Mouse (Mus musculus) liver (tissue): Measurements from ENCODE around the gene Inava.
A peak's percentile ranks its signal among the peaks of the same experiment; 100 is the strongest.

ENCODE experiments used
- DNase-seq: peaks from one replicate; pipeline ENCODE4 v3.0.0-alpha.2; 2020; ENCODE audit warnings: mixed read lengths

The Inava gene

DNA sequence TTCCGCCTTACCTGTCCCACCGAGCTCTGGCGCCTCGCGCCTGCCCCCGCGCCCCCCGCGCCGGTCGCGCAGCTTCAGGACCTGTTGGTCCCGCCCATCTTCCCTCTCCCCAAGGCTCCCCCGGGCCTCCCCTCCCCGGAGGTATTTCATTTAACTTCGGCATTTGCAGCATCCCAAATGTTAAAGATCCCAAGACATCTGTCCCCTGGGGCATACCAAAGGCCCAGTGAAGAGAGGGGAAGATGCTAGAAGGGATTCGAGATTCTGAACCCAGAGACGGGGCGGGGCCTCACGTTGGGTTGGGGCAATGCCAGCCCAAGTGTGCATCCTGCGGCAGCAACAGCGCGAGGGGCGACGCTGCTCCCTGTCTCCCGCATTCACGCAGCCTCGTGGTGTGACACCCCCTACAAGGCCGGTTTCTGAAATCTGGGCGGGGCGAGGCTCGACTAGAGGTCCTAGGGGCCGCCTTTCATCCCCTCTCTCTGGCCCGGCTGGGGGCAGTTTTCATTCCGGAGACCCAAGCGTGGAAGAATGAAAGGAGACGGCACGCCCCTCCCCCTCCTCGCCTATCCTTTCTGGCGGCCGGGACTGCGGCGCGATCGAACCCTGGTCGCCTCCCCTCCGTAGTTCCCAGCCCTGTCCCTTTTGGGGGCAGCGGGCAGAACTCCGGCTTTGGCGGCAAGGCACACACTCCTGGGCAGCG is at the start of gene Inava:
TSS of gene Inava (minus strand) at position 373 of the 703 bp plus-strand sequence.
- peak; percentile 48 for DNase-seq

DNA sequence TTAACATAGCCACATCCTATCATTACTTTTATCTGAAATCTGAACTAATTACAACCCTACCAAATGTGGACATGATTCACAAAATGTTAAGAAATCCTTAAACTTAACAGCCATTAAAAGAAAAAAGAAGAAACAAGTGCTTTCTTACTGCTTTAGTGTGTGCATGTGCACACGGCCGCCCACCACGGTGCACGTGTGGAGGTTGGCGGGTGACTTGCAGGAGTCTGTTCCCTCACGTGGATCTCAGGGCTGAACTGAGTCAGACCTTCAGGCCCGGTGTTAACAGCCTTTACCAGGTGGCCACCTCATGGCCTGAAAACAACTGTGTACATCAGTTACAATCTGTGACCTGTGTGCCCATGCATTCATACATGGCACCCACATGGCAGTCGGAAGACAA is 43.3 kb upstream of the Inava start:
- no peak for DNase-seq

DNA sequence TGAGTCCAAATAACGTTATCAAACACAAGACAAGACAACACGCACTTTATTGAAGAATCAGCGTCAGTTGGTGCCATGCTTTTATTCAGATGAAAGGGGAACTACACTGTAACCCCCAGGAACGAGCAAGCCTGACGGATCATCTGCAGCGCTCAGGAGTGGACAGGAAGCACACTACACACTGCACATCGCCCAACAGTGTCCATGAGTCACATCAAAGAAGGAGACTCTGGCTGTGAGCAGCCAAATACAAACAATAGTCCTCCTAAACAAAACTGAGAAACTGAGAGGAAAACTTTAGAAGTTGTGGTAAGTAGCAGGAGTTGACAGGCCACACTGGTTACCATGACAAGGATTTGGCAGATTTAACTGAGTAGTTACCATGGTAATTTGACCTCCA is 34.2 kb upstream of the Inava start:
- DNase-seq = no peak

DNA sequence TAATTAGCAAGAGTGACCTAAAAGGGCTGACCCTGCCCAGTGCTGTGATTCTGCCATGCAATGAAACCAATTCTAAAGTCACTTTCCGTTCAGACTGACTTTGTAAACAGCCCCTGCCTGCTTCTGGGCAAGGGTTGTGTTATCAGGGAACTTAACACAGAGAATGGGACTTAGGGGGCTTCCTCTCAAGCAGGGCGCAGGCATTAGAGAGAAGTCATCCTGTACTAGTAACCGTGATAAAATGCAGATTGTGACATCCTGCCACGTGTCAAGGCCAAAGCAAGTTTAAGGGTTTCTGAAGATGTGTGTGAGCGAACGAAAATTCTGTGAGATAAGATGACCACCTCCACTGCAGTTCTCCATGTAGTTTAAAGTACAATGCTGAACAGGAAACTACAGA is 32.1 kb upstream of the Inava start:
- DNase-seq = no peak

DNA sequence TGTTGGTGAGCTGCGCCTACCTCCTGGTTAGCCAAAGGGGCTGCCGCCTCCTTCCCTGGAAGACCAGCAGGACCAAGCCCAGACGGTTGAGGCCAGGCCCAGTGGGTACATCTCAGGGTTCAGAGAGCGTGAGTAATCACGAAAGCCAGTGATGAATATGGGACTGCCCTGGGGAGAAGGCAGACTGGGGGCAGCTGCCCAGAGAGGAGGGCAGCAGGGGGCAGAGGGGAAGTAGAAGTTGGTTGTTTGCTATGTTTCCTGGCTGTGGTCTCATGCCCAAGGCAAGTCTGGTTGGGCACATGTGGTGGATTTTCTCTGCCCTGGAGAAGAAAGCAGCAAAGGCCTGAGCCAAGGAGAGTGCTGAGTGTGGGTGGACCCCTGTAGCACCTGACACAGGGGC is 29.3 kb upstream of the Inava start:
- DNase-seq = no peak

DNA sequence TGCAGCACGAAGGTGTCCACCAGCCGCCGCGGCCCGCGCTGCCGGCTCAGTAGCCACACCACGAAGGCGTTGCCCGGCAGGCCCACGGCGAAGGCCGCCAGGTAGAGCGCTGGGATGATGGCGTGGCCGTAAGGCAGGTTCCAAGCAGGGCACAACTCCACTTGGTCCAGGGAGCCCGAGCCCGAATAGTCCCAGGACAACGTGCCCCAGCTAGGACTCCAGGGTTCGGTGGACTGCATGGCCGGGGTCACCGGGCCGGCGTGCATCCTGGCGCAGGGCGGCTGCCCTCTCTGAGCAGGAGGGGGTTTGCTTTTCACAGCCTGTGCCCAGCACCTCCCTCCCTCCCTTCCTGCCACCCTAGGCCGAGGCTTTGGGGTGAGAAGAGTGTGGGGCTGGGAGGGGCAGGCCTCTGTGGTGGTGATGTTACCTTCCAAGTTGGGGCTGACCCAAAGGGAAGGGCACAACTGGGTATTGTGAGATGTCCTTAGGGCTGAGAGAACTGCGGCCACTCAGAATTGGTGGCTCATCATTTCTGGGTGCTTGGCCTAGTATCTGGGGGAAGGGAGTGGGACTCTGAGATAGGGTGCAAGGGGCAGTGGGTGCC is 26.7 kb upstream of the Inava start, which contains the start of gene Gpr25:
TSS of gene Gpr25 (minus strand) at position 239 of the 604 bp plus-strand sequence.
- DNase-seq = no peak

DNA sequence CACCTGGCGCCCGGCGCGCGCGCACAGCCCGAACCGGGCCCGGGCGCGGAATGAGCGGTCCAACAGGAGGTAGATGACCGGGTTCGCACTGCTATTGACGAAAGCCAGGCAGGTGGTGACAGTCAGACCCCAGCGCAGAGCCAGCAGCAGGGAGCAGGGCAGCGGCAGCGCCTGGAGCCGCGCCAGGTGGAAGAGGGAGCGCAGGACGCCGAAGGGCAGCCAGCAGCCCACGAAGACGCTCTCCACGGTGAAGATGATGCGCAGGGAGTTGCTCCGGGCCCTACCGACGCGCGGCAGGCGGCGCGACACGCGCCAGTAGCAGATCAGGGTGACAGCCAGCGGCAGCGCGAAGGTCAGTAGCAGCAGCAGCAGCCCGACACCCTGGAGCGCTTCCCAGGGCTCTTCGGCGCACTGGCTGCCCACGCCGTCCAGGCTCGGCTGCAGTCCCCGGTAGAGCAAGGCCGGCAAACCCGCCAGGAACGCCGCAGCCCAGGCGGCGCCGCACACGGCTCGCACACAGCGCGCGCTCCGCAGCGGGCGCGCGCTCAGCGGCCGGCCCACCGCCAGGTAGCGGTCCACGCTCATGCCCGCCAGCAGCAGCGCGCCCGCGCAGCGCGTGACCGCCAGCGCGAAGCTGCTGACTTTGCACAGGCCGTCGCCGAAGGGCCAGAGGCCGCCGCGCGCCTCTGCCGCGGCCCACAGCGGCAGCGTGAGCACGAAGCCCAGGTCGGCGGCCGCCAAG is 26.0 kb upstream of the Inava start:
- peak; percentile 33 for DNase-seq

DNA sequence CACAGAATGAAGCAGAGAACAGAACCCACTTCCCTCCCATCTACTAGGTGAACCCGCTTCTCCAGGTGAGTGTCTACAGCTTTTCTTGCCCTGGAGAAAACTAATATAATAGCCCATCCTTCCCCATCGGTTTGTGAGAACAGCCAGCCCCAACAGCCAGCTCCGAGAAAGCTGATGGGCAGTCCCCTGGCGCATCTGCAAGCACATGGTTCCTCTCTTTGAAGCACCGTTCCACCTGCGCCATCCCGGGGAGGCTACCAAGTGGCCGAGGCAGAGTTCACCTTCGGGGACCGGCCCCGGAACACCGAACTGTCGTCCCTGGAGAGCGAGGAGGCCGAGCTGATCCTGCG is 25.5 kb upstream of the Inava start:
- DNase-seq = no peak

DNA sequence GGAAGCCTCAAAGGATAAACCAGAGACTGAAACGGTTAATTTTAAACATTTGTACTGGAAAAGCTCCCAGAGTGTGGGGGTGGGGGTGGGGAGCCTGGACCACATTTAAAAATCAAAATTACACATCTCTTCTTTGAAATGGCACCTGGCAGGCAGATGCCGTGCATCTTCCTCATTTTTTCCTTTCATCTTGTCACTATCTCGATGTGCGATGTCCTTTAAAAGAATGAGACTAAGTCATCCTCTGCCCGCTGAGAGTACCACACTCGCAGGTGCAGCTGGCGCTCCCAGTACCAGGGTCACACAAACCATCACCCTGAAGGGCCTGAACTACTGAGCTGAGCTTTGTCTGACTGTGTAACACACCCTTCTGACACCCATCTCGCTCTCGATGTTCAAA is 24.4 kb upstream of the Inava start:
- no peak for DNase-seq

DNA sequence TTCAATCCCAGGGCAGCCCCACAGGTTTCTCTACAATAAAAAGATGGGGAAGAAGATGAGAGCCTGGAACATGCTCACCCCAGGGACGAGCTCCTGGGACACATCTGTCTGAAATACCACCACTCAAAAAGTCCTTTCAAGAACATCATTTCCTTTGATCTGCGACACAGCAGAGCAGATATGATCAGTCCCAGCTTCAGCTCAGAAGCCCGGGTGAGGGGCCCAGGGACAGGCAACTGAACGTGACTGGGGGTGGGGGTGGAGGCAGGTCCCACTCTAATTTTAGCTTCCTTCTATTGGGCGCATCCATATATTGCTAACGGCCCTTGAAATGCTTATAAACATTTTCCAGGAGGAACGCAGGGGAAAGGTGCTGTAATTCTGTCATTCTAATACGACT is 21.6 kb upstream of the Inava start:
- no peak for DNase-seq

DNA sequence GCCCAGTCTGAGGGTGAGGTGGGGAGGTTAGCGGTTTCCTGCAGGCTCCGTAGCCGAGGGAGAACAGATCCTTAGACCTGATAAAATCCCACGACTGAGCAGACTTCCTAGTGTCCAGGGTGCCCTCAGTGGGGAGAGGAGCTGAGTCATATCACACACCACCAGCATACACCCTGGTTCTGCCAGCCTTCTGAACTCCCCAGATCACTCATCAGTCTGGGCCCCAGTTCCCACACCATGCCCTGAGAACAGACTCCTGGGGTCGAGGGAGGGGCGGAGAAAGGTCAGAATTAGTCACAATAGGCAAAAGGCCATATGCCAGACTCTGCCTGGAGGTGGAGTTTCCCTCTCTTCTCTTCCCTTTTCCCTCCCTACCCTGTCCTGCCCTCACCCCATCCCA is 21.1 kb upstream of the Inava start:
- DNase-seq = no peak

DNA sequence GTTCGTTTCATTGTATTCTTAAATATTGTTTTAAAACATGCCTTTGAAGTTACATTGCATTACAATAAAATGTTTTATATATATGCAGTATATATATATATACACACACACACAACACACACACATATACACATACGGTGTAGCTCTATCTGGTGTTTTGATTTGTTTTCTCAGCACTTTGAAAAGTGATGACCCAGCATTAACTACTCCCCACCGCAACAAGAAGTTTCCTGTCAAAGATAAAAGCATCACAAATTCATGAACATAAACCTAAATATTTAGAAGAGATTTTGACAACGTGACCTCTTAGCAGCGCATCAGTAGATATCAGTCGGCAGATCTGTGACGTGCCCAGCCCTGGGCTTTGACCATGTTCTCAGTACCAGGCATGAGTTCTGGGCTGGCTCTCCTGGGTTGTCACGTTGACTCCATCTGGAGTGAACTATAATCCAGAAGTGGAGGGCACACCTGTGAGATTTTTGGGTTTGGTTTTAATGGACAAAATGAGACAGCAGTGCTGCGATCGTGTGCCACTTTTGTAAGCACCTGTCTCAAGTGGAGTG is 20.5 kb upstream of the Inava start:
- no peak for DNase-seq

DNA sequence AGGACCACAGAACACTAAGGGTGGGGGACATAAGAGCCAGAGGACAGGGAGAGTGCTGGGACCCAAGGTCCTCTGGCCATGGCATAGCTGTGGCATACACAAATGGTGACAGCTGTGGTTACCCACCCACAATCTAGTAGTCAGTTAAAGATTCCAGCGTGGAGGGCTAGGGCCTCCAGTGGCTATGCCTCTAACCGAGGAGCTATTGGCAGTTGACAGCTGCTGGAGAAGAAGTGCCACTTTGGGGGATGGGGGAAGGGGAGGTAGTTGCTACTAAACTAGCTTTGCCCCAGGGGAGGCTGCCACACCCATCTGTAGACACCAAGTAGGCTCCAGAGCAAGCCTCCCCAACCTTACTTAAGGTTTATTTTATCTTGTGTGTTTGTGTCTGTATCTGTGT is 19.4 kb upstream of the Inava start:
- DNase-seq = no peak

DNA sequence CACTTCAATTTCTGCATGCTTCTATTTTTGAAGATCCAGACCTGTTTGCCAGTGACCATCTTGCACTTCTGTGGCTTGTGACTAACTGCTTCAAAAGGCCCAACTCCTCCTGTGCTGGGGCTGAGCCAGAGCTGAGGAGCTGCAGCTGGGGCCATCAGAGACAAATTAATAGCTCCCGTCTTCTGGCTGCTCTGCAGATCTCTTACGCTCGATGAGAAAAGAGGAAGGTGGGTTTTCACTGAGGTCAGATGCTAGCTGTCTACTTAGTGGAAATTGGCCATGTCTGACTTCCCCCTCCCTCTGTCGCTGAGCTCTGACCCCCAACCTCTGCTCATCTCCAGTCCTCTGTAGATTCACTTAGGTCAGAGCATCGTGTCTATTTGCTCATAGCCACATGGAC is 15.6 kb upstream of the Inava start:
- DNase-seq = no peak

DNA sequence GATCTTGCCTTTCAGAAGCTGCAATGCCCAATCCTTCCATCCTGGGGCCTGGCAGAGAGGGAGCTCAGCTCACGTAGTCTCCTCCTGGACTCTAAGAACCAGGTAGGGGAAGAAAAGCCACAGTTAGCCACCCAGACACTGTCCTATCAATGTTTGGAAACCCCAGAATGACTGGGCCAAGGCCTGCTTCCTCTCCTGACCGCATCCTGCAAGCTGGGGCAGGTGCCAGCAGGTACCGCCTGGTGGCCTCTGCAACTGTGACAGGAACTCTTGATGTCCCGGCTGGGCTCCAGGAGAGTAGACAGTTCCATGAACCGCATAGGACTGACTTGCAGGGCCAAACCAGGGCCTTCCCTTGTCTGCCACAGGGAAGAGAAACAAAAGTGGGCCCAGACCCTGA is 13.3 kb upstream of the Inava start:
- DNase-seq = no peak

DNA sequence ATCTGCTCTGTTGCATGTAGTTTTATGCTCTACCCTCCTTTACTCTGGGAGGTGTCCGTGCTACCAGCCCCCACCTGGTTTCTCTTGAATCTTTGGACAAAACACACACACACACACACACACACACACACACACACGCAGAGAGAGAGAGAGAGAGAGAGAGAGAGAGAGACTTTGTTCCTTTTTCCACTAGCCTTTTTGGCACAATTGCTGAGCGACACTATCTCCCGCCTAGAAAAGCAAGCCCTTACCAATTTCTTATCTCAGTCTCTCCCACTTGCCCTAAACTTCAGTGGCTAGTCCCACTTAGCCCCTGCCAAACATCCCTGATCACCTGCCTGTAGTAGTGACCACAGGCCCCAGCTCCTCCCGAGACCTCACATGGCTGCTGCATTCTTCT is 10.4 kb upstream of the Inava start:
- DNase-seq = no peak

DNA sequence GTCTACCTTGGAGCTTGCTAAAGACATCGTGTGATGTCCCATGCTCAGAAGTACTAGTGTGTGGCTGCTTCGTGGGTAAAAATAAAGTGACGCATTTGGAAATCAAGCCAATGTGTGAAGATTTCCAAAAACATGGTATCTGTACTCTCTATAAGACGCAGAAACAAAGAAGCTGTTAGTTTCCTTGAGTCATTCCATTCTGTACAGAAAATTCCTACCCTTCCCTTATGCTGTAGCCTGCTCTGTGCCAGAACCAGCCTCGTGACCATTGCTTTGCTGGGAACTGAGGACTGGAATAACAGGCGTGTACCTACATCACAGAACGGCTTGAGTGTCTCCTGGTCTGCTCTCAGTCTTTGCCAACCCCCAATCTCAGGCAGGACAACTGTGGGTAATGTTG is 7.7 kb upstream of the Inava start:
- no peak for DNase-seq

DNA sequence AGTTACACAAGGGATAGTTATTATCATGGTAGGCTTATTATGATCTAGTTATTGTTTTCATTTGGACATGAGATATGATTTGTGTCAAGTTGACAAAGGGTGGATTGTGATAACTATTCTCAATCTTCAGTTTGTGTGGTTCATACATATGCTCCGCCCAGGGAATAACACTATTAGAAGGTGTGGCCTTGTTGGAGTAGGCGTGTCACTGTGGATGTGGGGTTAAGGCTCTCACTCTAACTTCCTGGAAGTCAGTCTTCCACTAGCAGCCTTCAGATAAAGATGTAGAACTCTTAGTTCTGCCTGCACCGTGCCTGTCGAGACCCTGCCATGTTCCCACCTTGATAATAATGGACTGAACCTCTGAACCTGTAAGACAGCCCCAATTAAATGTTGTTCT is 4.4 kb upstream of the Inava start:
- no peak for DNase-seq

DNA sequence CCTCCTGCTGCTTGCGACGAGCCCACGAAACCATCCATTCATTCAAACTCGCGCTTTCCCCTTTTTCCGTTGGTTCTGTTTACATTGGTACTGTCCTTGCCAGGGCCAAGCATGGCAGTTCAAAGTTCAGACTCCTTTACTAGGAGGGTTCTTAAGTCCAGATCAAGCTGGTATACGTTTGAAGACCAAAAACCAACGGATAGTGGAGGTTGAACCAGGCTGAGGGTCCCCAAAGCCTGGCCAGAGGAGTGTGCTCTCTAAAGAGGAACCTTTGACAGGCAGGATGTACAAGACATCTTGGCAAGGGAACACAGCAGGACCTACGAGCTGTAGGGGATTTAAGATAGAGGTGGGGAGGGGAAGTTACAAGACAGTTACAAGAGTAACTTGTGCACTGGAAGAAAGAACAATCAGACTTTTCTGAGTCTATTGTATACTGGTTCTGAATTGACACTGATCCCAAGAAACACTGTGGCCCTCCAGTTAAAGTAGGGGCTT is 580 bp upstream of the Inava start:
- DNase-seq = no peak

DNA sequence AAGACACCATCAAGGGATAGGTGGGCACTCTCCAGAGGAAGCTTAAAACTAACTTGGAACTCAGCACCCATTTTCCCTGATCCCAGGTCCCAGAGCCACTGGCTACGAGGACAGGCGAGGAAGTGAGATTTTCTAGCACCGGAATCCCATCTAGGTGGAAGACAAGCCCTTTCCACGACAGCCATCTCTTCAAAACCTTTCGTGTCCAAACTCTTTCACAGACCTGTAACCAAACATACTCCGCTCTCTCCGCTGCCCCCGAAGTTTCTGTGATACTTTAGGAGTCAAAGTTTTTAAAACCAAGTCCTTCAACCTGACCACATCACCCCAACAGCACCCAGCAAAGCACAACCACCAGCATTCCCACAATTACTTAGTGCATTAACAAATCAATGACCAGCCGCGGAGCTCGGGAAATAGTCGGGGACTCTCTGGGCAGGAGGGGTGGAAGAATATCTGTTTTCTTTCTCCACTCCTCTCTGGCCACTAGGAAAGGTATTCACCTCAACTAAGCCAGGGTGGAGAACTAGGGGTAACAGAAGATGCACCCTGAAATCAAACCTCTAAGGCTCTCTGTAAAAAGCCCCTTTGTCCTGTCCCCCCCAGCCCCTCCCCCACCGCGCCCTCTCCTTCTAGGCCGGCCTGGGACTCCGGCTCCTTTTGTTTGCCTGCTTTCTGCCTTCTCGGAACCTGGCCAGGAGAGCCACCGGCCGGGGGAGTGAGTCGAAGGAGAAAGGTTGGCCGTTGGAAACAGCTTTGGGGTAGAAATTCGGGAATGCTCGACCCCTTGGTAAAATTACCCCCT is 876 bp downstream of the Inava start:
- DNase-seq = no peak

DNA sequence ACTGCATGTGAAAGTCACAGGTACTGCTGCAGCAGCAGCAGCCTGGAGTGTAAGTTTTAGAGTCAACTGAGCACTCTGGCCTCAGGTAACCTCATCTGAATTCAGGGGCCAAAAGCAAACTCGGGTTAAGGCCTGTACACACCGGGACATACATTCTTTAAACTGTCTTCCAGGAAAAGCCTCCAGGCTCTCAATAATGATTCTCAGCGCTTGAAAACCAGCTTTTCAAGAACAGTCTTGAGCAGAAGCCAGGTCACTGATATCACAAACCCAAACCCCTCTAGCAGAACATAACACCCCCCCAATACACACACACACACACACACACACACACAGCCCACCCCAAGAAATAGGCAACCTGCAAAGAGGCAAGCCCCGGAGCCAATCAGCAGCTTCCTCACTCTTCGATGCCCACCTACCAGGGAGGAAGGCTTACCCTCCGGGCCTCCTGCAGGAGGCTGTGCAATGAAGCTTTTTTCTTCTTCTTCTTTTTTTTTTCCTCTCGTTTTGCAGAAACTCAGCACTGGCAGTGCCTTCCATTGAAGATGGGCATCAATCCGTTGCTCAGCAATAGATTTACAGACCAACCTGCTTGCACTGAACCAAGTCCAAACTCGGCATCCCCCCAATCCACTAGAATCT is 1.7 kb downstream of the Inava start:
- DNase-seq = no peak

DNA sequence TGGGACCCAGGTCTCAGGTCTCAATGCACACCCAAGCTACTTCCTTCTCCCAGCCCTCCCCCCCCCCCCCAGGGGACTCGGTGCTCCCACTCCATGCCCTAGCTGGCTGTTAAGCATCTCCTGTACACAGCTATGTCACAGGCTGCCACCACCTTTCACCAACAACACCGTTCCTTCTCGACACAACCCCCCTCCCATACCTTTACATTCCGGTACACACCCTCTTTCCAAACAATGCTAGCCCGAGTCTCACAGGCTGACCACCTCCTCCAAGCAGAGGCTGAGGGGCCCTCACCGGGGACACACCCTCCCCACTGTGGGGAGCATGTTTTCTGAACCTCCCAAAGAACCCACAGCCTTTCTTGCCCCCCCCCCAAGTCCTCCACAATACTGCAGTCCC is 2.5 kb downstream of the Inava start:
- no peak for DNase-seq
